Mouse (Mus musculus): ENCODE data around the gene Dusp16. TPM values are rescaled to one million over a fixed set of nuclear protein-coding genes. Genes with fewer than 3 reads are reported as not detected.
A peak's percentile ranks its signal among the peaks of the same experiment; 100 is the strongest.

Dusp16 gene
- total RNA-seq, 1 experiment, result 10.3 TPM

- Histone ChIP-seq H3K36me3 (ENCODE audit: control insufficient read depth, insufficient read depth, low read length, poor library complexity, severe bottlenecking) (peaks cover 2% of the 10 kb centered on the region; the same call in 1 of the 2 replicates), H3K4me1 (ENCODE audit: control insufficient read depth in 2 of 2, insufficient read depth in 2 of 2, low read length in 2 of 2, poor library complexity in 1 of 2) (peaks cover 4 to 10% of the 10 kb centered on the region in 2 experiments; a peak in 3 of 4 replicates), H3K27ac (ENCODE audit: insufficient read depth, low read depth, low read length, poor library complexity, severe bottlenecking) (no peak overlapping the region), H3K9me3 (ENCODE audit: control insufficient read depth, insufficient read depth, low read depth, low read length) (no peaks in the 10 kb centered on the region), H3K9ac (ENCODE audit: insufficient read depth, low read depth, low read length, poor library complexity, severe bottlenecking) (no peak overlapping the region), H3K4me3 (ENCODE audit: insufficient read depth in 1 of 2, low read depth in 1 of 2, low read length in 2 of 2, poor library complexity in 1 of 2, severe bottlenecking in 1 of 2) (no peak overlapping the region)
- no peak for DNase-seq (ENCODE audit: low read depth, low spot score)
- no peak for TF ChIP-seq HCFC1 (IDR thresholded peaks at IDR 0.05; ENCODE audit: borderline replicate concordance, insufficient read depth, low read length)
- in situ Hi-C loops (cut with MboI; ENCODE audit: low sequenced_read_pairs in 2 of 2, unreplicated experiment in 2 of 2), result no loop called here
These were observed 94.2 kb downstream of the Dusp16 start for GRCm38 (mm10) chr6:134698243-134698642.

- H3K9me3 ChIP-seq (ENCODE audit: control insufficient read depth, insufficient read depth, low read depth, low read length), result no peaks in the 10 kb centered on the region; the same call in 1 of the 2 replicates
- H3K4me1 ChIP-seq (ENCODE audit: control insufficient read depth in 2 of 2, insufficient read depth in 2 of 2, low read length in 2 of 2, poor library complexity in 1 of 2), result peaks cover 4 to 10% of the 10 kb centered on the region in 2 experiments; a peak in 3 of 4 replicates
- H3K9ac ChIP-seq (ENCODE audit: insufficient read depth, low read depth, low read length, poor library complexity, severe bottlenecking), result no peak overlapping the region
- H3K4me3 ChIP-seq (ENCODE audit: insufficient read depth in 1 of 2, low read depth in 1 of 2, low read length in 2 of 2, poor library complexity in 1 of 2, severe bottlenecking in 1 of 2), result no peak overlapping the region
- TF ChIP-seq ZNF384 (IDR thresholded peaks at IDR 0.05; ENCODE audit: low read depth, low read length) (no peak), CHD2 (IDR thresholded peaks at IDR 0.05; ENCODE audit: low read depth, low read length) (no peak), ZC3H11A (IDR thresholded peaks at IDR 0.05; ENCODE audit: borderline replicate concordance, low read depth, low read length) (no peak), MAFK (IDR thresholded peaks at IDR 0.05; ENCODE audit: insufficient read depth, low read depth, low read length) (no peak), HCFC1 (IDR thresholded peaks at IDR 0.05; ENCODE audit: borderline replicate concordance, insufficient read depth, low read length) (no peak)
- no peak overlapping the region for H3K27ac ChIP-seq (ENCODE audit: insufficient read depth, low read depth, low read length, poor library complexity, severe bottlenecking)
- in situ Hi-C loops (cut with MboI; ENCODE audit: low sequenced_read_pairs in 2 of 2, unreplicated experiment in 2 of 2), result no loop called here
- peaks cover 2% of the 10 kb centered on the region; the same call in 1 of the 2 replicates for H3K36me3 ChIP-seq (ENCODE audit: control insufficient read depth, insufficient read depth, low read length, poor library complexity, severe bottlenecking)
- no peak for DNase-seq (ENCODE audit: low read depth, low spot score)
These were observed 95.9 kb downstream of the Dusp16 start for GRCm38 (mm10) chr6:134696554-134696953.

GRCm38 (mm10) chr6:134696146-134696545, 96.3 kb downstream of the Dusp16 start:
- Histone ChIP-seq H3K9me3 (ENCODE audit: control insufficient read depth, insufficient read depth, low read depth, low read length) (no peaks in the 10 kb centered on the region; the same call in 1 of the 2 replicates), H3K4me3 (ENCODE audit: insufficient read depth in 1 of 2, low read depth in 1 of 2, low read length in 2 of 2, poor library complexity in 1 of 2, severe bottlenecking in 1 of 2) (no peak overlapping the region), H3K27ac (ENCODE audit: insufficient read depth, low read depth, low read length, poor library complexity, severe bottlenecking) (no peak overlapping the region), H3K9ac (ENCODE audit: insufficient read depth, low read depth, low read length, poor library complexity, severe bottlenecking) (no peak overlapping the region), H3K36me3 (ENCODE audit: control insufficient read depth, insufficient read depth, low read length, poor library complexity, severe bottlenecking) (peaks cover 2% of the 10 kb centered on the region; the same call in 1 of the 2 replicates), H3K4me1 (ENCODE audit: control insufficient read depth in 2 of 2, insufficient read depth in 2 of 2, low read length in 2 of 2, poor library complexity in 1 of 2) (peaks cover 4 to 10% of the 10 kb centered on the region in 2 experiments; a peak in 3 of 4 replicates)
- DNase-seq (ENCODE audit: low read depth, low spot score), result no peak
- TF ChIP-seq ZNF384 (IDR thresholded peaks at IDR 0.05; ENCODE audit: low read depth, low read length) (no peak), CHD2 (IDR thresholded peaks at IDR 0.05; ENCODE audit: low read depth, low read length) (no peak), MAFK (IDR thresholded peaks at IDR 0.05; ENCODE audit: insufficient read depth, low read depth, low read length) (no peak), HCFC1 (IDR thresholded peaks at IDR 0.05; ENCODE audit: borderline replicate concordance, insufficient read depth, low read length) (no peak)
- in situ Hi-C loops (cut with MboI; ENCODE audit: low sequenced_read_pairs in 2 of 2, unreplicated experiment in 2 of 2), result no loop called here

- Histone ChIP-seq H3K36me3 (ENCODE audit: control insufficient read depth, insufficient read depth, low read length, poor library complexity, severe bottlenecking) (peaks cover 2% of the 10 kb centered on the region; the same call in 1 of the 2 replicates), H3K4me3 (ENCODE audit: insufficient read depth in 1 of 2, low read depth in 1 of 2, low read length in 2 of 2, poor library complexity in 1 of 2, severe bottlenecking in 1 of 2) (no peak overlapping the region), H3K4me1 (ENCODE audit: control insufficient read depth in 2 of 2, insufficient read depth in 2 of 2, low read length in 2 of 2, poor library complexity in 1 of 2) (peaks cover 4 to 8% of the 10 kb centered on the region in 2 experiments; a peak in 3 of 4 replicates), H3K27ac (ENCODE audit: insufficient read depth, low read depth, low read length, poor library complexity, severe bottlenecking) (no peak overlapping the region), H3K9ac (ENCODE audit: insufficient read depth, low read depth, low read length, poor library complexity, severe bottlenecking) (no peak overlapping the region), H3K9me3 (ENCODE audit: control insufficient read depth, insufficient read depth, low read depth, low read length) (no peaks in the 10 kb centered on the region; the same call in 1 of the 2 replicates)
- in situ Hi-C loops (cut with MboI; ENCODE audit: low sequenced_read_pairs in 2 of 2, unreplicated experiment in 2 of 2), result no loop called here
- no peak for TF ChIP-seq ZNF384 (IDR thresholded peaks at IDR 0.05; ENCODE audit: low read depth, low read length)
- no peak for TF ChIP-seq MAFK (IDR thresholded peaks at IDR 0.05; ENCODE audit: insufficient read depth, low read depth, low read length)
- no peak for TF ChIP-seq ZC3H11A (IDR thresholded peaks at IDR 0.05; ENCODE audit: borderline replicate concordance, low read depth, low read length)
- no peak for TF ChIP-seq HCFC1 (IDR thresholded peaks at IDR 0.05; ENCODE audit: borderline replicate concordance, insufficient read depth, low read length)
- no peak for DNase-seq (ENCODE audit: low read depth, low spot score)
These were observed 96.8 kb downstream of the Dusp16 start for GRCm38 (mm10) chr6:134695625-134696024.

- in situ Hi-C loops (cut with MboI; ENCODE audit: low sequenced_read_pairs in 2 of 2, unreplicated experiment in 2 of 2), result no loop called here
- Histone ChIP-seq H3K9ac (ENCODE audit: insufficient read depth, low read depth, low read length, poor library complexity, severe bottlenecking) (no peak overlapping the region), H3K27ac (ENCODE audit: insufficient read depth, low read depth, low read length, poor library complexity, severe bottlenecking) (no peak overlapping the region), H3K4me3 (ENCODE audit: insufficient read depth in 1 of 2, low read depth in 1 of 2, low read length in 2 of 2, poor library complexity in 1 of 2, severe bottlenecking in 1 of 2) (no peak overlapping the region), H3K9me3 (ENCODE audit: control insufficient read depth, insufficient read depth, low read depth, low read length) (no peaks in the 10 kb centered on the region; the same call in 1 of the 2 replicates), H3K4me1 (ENCODE audit: control insufficient read depth in 2 of 2, insufficient read depth in 2 of 2, low read length in 2 of 2, poor library complexity in 1 of 2) (peaks cover 4 to 6% of the 10 kb centered on the region in 2 experiments; a peak in 3 of 4 replicates), H3K36me3 (ENCODE audit: control insufficient read depth, insufficient read depth, low read length, poor library complexity, severe bottlenecking) (peaks cover 2% of the 10 kb centered on the region; the same call in 1 of the 2 replicates)
- no peak for TF ChIP-seq ZNF384 (IDR thresholded peaks at IDR 0.05; ENCODE audit: low read depth, low read length)
- TF ChIP-seq MAFK (IDR thresholded peaks at IDR 0.05; ENCODE audit: insufficient read depth, low read depth, low read length), result no peak
- no peak for TF ChIP-seq CHD2 (IDR thresholded peaks at IDR 0.05; ENCODE audit: low read depth, low read length)
- TF ChIP-seq ZC3H11A (IDR thresholded peaks at IDR 0.05; ENCODE audit: borderline replicate concordance, low read depth, low read length), result no peak
- TF ChIP-seq HCFC1 (IDR thresholded peaks at IDR 0.05; ENCODE audit: borderline replicate concordance, insufficient read depth, low read length), result no peak
- DNase-seq (ENCODE audit: low read depth, low spot score), result peak; percentile 26
These were observed 97.4 kb downstream of the Dusp16 start for GRCm38 (mm10) chr6:134694988-134695387.

All from ES-E14 (cell line).